Mouse (Mus musculus): ENCODE data around the gene Gfpt1. TPM values are rescaled to one million over a fixed set of nuclear protein-coding genes. Genes with fewer than 3 reads are reported as not detected.

Gfpt1 gene
- 13.1 and 13.3 TPM in 2 replicates for polyA plus RNA-seq (2015; fragmentation: Nextera tagmentation; extraction: Ambion mirVana)

GRCm38 (mm10) chr6:87042337-87043130 lies at the start of gene Gfpt1:
Gene Gfpt1 (plus strand): TSS chr6:87042846.
- H3K4me2 ChIP-seq (ENCODE audit: low read length) = peak within 1 kb of the TSS; percentile 77
- no peaks in the 10 kb centered on the region for H3K9me3 ChIP-seq (replicated peaks; ENCODE audit: low read length)
- no peak; the same call in 1 of the 2 replicates for TF ChIP-seq CTCF (IDR thresholded peaks at IDR 0.05; ENCODE audit: low read depth)
- peak; percentile 97 for DNase-seq (ENCODE audit: low spot score)
- WGBS = under 1% methylated on average over 68 of the region's 68 CpGs
- H3K4me3 ChIP-seq (replicated peaks; ENCODE audit: low read depth, low read length) = peak within 1 kb of the TSS; percentile 83
- peaks cover 7% of the 10 kb centered on the region; the same call in 1 of the 2 replicates for H3K4me1 ChIP-seq (replicated peaks; ENCODE audit: insufficient read depth, low read length)
- peak within 1 kb of the TSS; percentile 76 for H3K9ac ChIP-seq (ENCODE audit: low read depth, low read length)
- peak within 1 kb of the TSS; percentile 97 for H3K27ac ChIP-seq
- H3K36me3 ChIP-seq (ENCODE audit: insufficient read depth, low read length) = no peaks in the 10 kb centered on the region
- peak; percentile 97 for ATAC-seq (replicated peaks; ENCODE audit: low FRiP score, low read depth)
- no peaks in the 10 kb centered on the region for H3K27me3 ChIP-seq (ENCODE audit: insufficient read depth, low read length)

GRCm38 (mm10) chr6:86994254-86994653 lies 48.4 kb upstream of the Gfpt1 start:
- H3K36me3 ChIP-seq (ENCODE audit: insufficient read depth, low read length) = peaks cover 13% of the 10 kb centered on the region
- H3K9me3 ChIP-seq (replicated peaks; ENCODE audit: low read length) = no peaks in the 10 kb centered on the region
- 78% methylated on average over 4 of the region's 4 CpGs for WGBS
- ATAC-seq (replicated peaks; ENCODE audit: low FRiP score, low read depth) = no peak
- no peaks in the 10 kb centered on the region for H3K4me1 ChIP-seq (replicated peaks; ENCODE audit: insufficient read depth, low read length)
- no peak overlapping the region for H3K27ac ChIP-seq
- no peaks in the 10 kb centered on the region for H3K27me3 ChIP-seq (ENCODE audit: insufficient read depth, low read length)
- no peak overlapping the region for H3K4me2 ChIP-seq (ENCODE audit: low read length)
- no peak overlapping the region for H3K4me3 ChIP-seq (replicated peaks; ENCODE audit: low read depth, low read length)
- TF ChIP-seq CTCF (IDR thresholded peaks at IDR 0.05; ENCODE audit: low read depth) = no peak
- H3K9ac ChIP-seq (ENCODE audit: low read depth, low read length) = no peak overlapping the region
- DNase-seq (ENCODE audit: low spot score) = no peak

- TF ChIP-seq CTCF (IDR thresholded peaks at IDR 0.05; ENCODE audit: low read depth) = no peak
- 83% methylated on average over 5 of the region's 5 CpGs for WGBS
- Histone ChIP-seq H3K36me3 (ENCODE audit: insufficient read depth, low read length) (peaks cover 13% of the 10 kb centered on the region), H3K9me3 (replicated peaks; ENCODE audit: low read length) (no peaks in the 10 kb centered on the region), H3K9ac (ENCODE audit: low read depth, low read length) (no peak overlapping the region), H3K4me3 (replicated peaks; ENCODE audit: low read depth, low read length) (no peak overlapping the region), H3K27me3 (ENCODE audit: insufficient read depth, low read length) (no peaks in the 10 kb centered on the region), H3K4me2 (ENCODE audit: low read length) (no peak overlapping the region), H3K27ac (no peak overlapping the region), H3K4me1 (replicated peaks; ENCODE audit: insufficient read depth, low read length) (no peaks in the 10 kb centered on the region)
- DNase-seq (ENCODE audit: low spot score) (no peak), ATAC-seq (replicated peaks; ENCODE audit: low FRiP score, low read depth) (no peak)
These were observed 45.9 kb upstream of the Gfpt1 start for GRCm38 (mm10) chr6:86996629-86997307.

GRCm38 (mm10) chr6:86997360-86997759 lies 45.3 kb upstream of the Gfpt1 start:
- DNase-seq (ENCODE audit: low spot score) (no peak), ATAC-seq (replicated peaks; ENCODE audit: low FRiP score, low read depth) (no peak)
- Histone ChIP-seq H3K9me3 (replicated peaks; ENCODE audit: low read length) (no peaks in the 10 kb centered on the region), H3K36me3 (ENCODE audit: insufficient read depth, low read length) (peaks cover 13% of the 10 kb centered on the region), H3K4me2 (ENCODE audit: low read length) (no peak overlapping the region), H3K27ac (no peak overlapping the region), H3K9ac (ENCODE audit: low read depth, low read length) (no peak overlapping the region), H3K27me3 (ENCODE audit: insufficient read depth, low read length) (no peaks in the 10 kb centered on the region), H3K4me1 (replicated peaks; ENCODE audit: insufficient read depth, low read length) (no peaks in the 10 kb centered on the region), H3K4me3 (replicated peaks; ENCODE audit: low read depth, low read length) (no peak overlapping the region)
- no peak for TF ChIP-seq CTCF (IDR thresholded peaks at IDR 0.05; ENCODE audit: low read depth)
- 85% methylated on average over 6 of the region's 6 CpGs for WGBS

- Histone ChIP-seq H3K9ac (ENCODE audit: low read depth, low read length) (no peak overlapping the region), H3K4me1 (replicated peaks; ENCODE audit: insufficient read depth, low read length) (no peaks in the 10 kb centered on the region), H3K36me3 (ENCODE audit: insufficient read depth, low read length) (peaks cover 2% of the 10 kb centered on the region; the same call in 1 of the 2 replicates), H3K4me2 (ENCODE audit: low read length) (no peak overlapping the region), H3K9me3 (replicated peaks; ENCODE audit: low read length) (no peaks in the 10 kb centered on the region), H3K4me3 (replicated peaks; ENCODE audit: low read depth, low read length) (no peak overlapping the region), H3K27ac (no peak overlapping the region), H3K27me3 (ENCODE audit: insufficient read depth, low read length) (no peaks in the 10 kb centered on the region)
- ATAC-seq (replicated peaks; ENCODE audit: low FRiP score, low read depth) = no peak
- DNase-seq (ENCODE audit: low spot score) = no peak
- 87% methylated on average over 6 of the region's 6 CpGs for WGBS
- TF ChIP-seq CTCF (IDR thresholded peaks at IDR 0.05; ENCODE audit: low read depth) = no peak
These were observed 40.7 kb upstream of the Gfpt1 start for GRCm38 (mm10) chr6:87001995-87002394.

GRCm38 (mm10) chr6:87002521-87003055 lies 40.1 kb upstream of the Gfpt1 start:
- TF ChIP-seq CTCF (IDR thresholded peaks at IDR 0.05; ENCODE audit: low read depth) = peak; percentile 95
- peak; percentile 93 for DNase-seq (ENCODE audit: low spot score)
- no peaks in the 10 kb centered on the region for H3K27me3 ChIP-seq (ENCODE audit: insufficient read depth, low read length)
- peak; percentile 63 for ATAC-seq (replicated peaks; ENCODE audit: low FRiP score, low read depth)
- no peaks in the 10 kb centered on the region for H3K4me1 ChIP-seq (replicated peaks; ENCODE audit: insufficient read depth, low read length)
- no peaks in the 10 kb centered on the region for H3K9me3 ChIP-seq (replicated peaks; ENCODE audit: low read length)
- no peak overlapping the region for H3K9ac ChIP-seq (ENCODE audit: low read depth, low read length)
- H3K4me3 ChIP-seq (replicated peaks; ENCODE audit: low read depth, low read length) = no peak overlapping the region
- H3K36me3 ChIP-seq (ENCODE audit: insufficient read depth, low read length) = peaks cover 2% of the 10 kb centered on the region; the same call in 1 of the 2 replicates
- H3K4me2 ChIP-seq (ENCODE audit: low read length) = no peak overlapping the region
- no peak overlapping the region for H3K27ac ChIP-seq
- 45% methylated on average over 8 of the region's 8 CpGs for WGBS
